Mouse (Mus musculus): ENCODE measurements around the gene Faf2.
A peak's percentile ranks its signal among the peaks of the same experiment; 100 is the strongest.

Gene Faf2

GRCm38 (mm10) chr13:54681291-54681690 is 59.7 kb downstream of the Faf2 start:
- no peak for DNase-seq

GRCm38 (mm10) chr13:54683301-54683700 is 61.7 kb downstream of the Faf2 start:
- no peak for DNase-seq

GRCm38 (mm10) chr13:54684140-54684896 is 62.7 kb downstream of the Faf2 start:
- DNase-seq, result peak in 1 of 2 experiments; percentile 35

GRCm38 (mm10) chr13:54685174-54685573 is 63.6 kb downstream of the Faf2 start:
- peak; percentile 70 to 78 for DNase-seq

GRCm38 (mm10) chr13:54686139-54687053 is 64.8 kb downstream of the Faf2 start:
- peak in 1 of 2 experiments; percentile 29 for DNase-seq

- peak; percentile 84 to 87 for DNase-seq
These were observed 65.5 kb downstream of the Faf2 start for GRCm38 (mm10) chr13:54687096-54687495.

GRCm38 (mm10) chr13:54687575-54688424 is 66.2 kb downstream of the Faf2 start:
- DNase-seq, result peak; percentile 99

GRCm38 (mm10) chr13:54690151-54690740 is 68.7 kb downstream of the Faf2 start:
- no peak for DNase-seq

GRCm38 (mm10) chr13:54691737-54692136 is 70.2 kb downstream of the Faf2 start:
- DNase-seq, result no peak

GRCm38 (mm10) chr13:54692711-54693557 is 71.3 kb downstream of the Faf2 start:
- DNase-seq, result no peak

- peak; percentile 99 to 100 for DNase-seq
These were observed 72.2 kb downstream of the Faf2 start, which contains the start of gene Rnf44 for GRCm38 (mm10) chr13:54693558-54694347. Gene Rnf44, minus strand, starts transcription at chr13:54693907.

- DNase-seq, result peak in 1 of 2 experiments; percentile 93
These were observed 72.9 kb downstream of the Faf2 start for GRCm38 (mm10) chr13:54694348-54695060.

GRCm38 (mm10) chr13:54695479-54696230 is 74.1 kb downstream of the Faf2 start:
- no peak for DNase-seq

GRCm38 (mm10) chr13:54701243-54701642 is 79.7 kb downstream of the Faf2 start, which contains the start of gene Cdhr2:
Gene Cdhr2, plus strand, starts transcription at chr13:54701461.
- no peak for DNase-seq

GRCm38 (mm10) chr13:54702507-54702906 is 80.9 kb downstream of the Faf2 start:
- DNase-seq, result no peak

GRCm38 (mm10) chr13:54704890-54705289 is 83.3 kb downstream of the Faf2 start:
- no peak for DNase-seq

- DNase-seq, result no peak
These were observed 89.3 kb downstream of the Faf2 start for GRCm38 (mm10) chr13:54710866-54711265.
